Mouse (Mus musculus) lung, embryonic 16.5 days (tissue): ENCODE results near the gene Ppp2r3a. TPM values are rescaled to one million over a fixed set of nuclear protein-coding genes. Genes with fewer than 3 reads are reported as not detected.
A peak's percentile ranks its signal among the peaks of the same experiment; 100 is the strongest.

Experiments used
- ATAC-seq: fragments of 200-750 bp; cut with Nextera tagmentation; 2 replicates; pipeline ENCODE4 v1.8.0; 2017; ENCODE audit warnings: low read depth, mild to moderate bottlenecking, moderate library complexity
- H3K27ac ChIP-seq: fragments of 300-500 bp; sonication (generic); 2 replicates; pipeline ENCODE4 v1.5.1; 2014; ENCODE audit warnings: mild to moderate bottlenecking, control low read depth, low read length
- H3K27me3 ChIP-seq: fragments of 300-500 bp; sonication (generic); 2 replicates; pipeline ENCODE4 v1.6.1; 2014; ENCODE audit warnings: low read depth, low read length, mixed read lengths; ENCODE audit not compliant: control insufficient read depth, insufficient read depth
- H3K36me3 ChIP-seq: fragments of 300-500 bp; sonication (generic); 2 replicates; pipeline ENCODE4 v1.6.1; 2014; ENCODE audit warnings: low read length; ENCODE audit not compliant: control insufficient read depth, insufficient read depth
- H3K4me1 ChIP-seq: fragments of 300-500 bp; sonication (generic); replicated peaks from 2 replicates; pipeline ENCODE4 v1.6.1; 2014; ENCODE audit warnings: low read length, mixed read lengths; ENCODE audit not compliant: control insufficient read depth, insufficient read depth
- H3K4me2 ChIP-seq: fragments of 300-500 bp; sonication (generic); 2 replicates; pipeline ENCODE4 v1.6.1; 2014; ENCODE audit warnings: low read depth, low read length, control low read depth
- H3K4me3 ChIP-seq: fragments of 300-500 bp; sonication (generic); 2 replicates; pipeline ENCODE4 v1.5.1; 2014; ENCODE audit warnings: mild to moderate bottlenecking, low read length, control low read depth
- H3K9ac ChIP-seq: fragments of 300-500 bp; sonication (generic); 2 replicates; pipeline ENCODE4 v1.6.1; 2014; ENCODE audit warnings: low read length, control low read depth
- H3K9me3 ChIP-seq: fragments of 300-500 bp; sonication (generic); 2 replicates; pipeline ENCODE4 v1.6.1; 2016; ENCODE audit warnings: low read length; ENCODE audit not compliant: control insufficient read depth
- WGBS: fragments of 180-500 bp; shearing (Covaris S2); extraction: QIAGEN DNeasy Blood & Tissue Kit; methylation state at CpG from one replicate; pipeline ENCODE4 v1.1.7; 2014; 5-methylcytosine and 5-hydroxymethylcytosine counted together
- polyA plus RNA-seq: library from polyadenylated mRNA; unstranded; fragments of >200 nt; fragmentation: Nextera tagmentation; extraction: Ambion mirVana; gene quantifications from 2 replicates; pipeline ENCODE4 v1.2.1, GENCODE M21; 2015

The Ppp2r3a gene
- polyA plus RNA-seq, 1 experiment from 2014 or later: 11.3 TPM

DNA sequence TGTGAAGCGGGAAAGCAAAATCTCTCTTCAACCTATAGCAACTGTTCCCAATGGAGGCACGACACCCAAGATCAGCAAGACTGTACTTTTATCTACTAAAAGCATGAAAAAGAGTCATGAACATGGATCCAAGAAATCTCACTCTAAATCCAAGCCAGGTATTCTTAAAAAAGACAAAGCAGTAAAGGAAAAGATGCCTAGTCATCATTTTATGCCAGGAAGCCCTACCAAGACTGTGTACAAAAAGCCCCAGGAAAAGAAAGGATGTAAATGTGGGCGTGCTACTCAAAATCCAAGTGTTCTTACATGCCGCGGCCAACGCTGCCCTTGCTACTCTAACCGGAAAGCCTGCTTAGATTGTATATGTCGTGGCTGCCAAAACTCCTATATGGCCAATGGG, 150.0 kb downstream of the Ppp2r3a start:
- no peak overlapping the region for H3K27ac ChIP-seq
- WGBS: 86% methylated on average over 8 of the region's 8 CpGs
- H3K9ac ChIP-seq: no peak overlapping the region
- ATAC-seq: no peak
- peaks cover 10% of the 10 kb centered on the region for H3K4me1 ChIP-seq
- peaks cover 21% of the 10 kb centered on the region for H3K36me3 ChIP-seq
- H3K4me3 ChIP-seq: no peak overlapping the region
- H3K4me2 ChIP-seq: no peak overlapping the region
- H3K9me3 ChIP-seq: peaks cover 3% of the 10 kb centered on the region; the same call in 1 of the 2 replicates
- no peaks in the 10 kb centered on the region for H3K27me3 ChIP-seq

DNA sequence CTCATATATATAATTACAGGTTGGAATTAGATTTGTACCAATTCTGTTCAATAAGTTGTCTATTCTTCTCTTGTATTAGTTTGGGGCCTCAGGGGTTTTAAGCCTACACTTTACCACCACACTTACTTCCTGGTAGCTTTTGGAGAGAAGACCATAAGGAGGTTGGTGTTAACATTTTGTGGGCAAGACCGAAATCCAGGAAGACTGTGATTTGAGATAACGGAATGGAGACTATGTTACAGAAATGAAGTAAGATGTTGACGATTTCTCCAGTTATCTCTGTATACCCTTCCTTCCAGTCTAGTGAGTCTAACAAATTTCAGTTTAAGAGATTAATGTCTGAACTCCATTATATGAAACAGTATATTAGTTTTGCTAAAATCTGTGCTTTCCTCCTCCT, 151.4 kb downstream of the Ppp2r3a start:
- peaks cover 3% of the 10 kb centered on the region; the same call in 1 of the 2 replicates for H3K9me3 ChIP-seq
- H3K36me3 ChIP-seq: peaks cover 21% of the 10 kb centered on the region
- no peak overlapping the region for H3K4me2 ChIP-seq
- peaks cover 10% of the 10 kb centered on the region for H3K4me1 ChIP-seq
- H3K27me3 ChIP-seq: no peaks in the 10 kb centered on the region
- no peak overlapping the region for H3K4me3 ChIP-seq
- no peak overlapping the region for H3K9ac ChIP-seq
- no peak overlapping the region for H3K27ac ChIP-seq
- no peak for ATAC-seq
- 74% methylated on average over 3 of the region's 3 CpGs for WGBS

DNA sequence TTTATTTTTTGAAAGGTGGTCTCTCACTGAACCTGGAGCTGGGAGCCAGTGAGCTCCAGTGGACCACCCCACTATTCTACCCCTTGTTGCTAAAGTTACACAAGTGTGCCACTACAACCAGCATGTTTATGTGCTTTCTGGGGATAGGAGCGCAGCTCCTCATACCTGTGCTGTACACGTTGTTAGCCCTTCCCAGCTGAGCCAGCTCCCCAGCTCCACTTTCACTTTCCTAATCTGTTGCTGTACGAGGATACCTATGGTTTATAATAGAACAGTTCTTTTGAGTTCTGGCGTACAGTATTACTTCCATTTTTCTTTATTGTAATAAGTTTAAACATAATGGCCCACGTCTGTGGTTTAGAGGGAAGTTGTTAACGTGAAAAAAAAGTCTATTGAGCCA, 152.2 kb downstream of the Ppp2r3a start:
- Histone ChIP-seq H3K27ac (no peak overlapping the region), H3K27me3 (no peaks in the 10 kb centered on the region), H3K9me3 (peaks cover 3% of the 10 kb centered on the region; the same call in 1 of the 2 replicates), H3K36me3 (peaks cover 17% of the 10 kb centered on the region), H3K4me1 (peaks cover 10% of the 10 kb centered on the region), H3K4me3 (no peak overlapping the region), H3K4me2 (no peak overlapping the region), H3K9ac (no peak overlapping the region)
- 80% methylated on average over 6 of the region's 6 CpGs for WGBS
- no peak for ATAC-seq

DNA sequence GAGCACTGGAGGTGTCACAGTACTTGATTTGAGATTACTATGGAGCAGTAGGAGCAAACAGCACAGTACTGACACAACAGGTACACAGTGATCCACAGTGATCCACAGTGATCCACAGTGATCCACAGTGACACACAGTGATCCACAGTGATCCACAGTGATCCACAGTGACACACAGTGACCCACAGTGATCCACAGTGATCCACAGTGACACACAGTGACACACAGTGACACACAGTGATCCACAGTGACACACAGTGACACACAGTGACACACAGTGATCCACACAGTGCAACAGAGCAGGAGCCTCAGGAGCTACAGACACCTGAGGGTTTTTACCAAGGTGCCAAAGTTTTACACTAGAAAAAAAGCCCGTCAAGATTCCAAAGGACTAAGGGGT, 154.1 kb downstream of the Ppp2r3a start:
- no peaks in the 10 kb centered on the region for H3K27me3 ChIP-seq
- no peak for ATAC-seq
- no peak overlapping the region for H3K27ac ChIP-seq
- peaks cover 3% of the 10 kb centered on the region; the same call in 1 of the 2 replicates for H3K9me3 ChIP-seq
- WGBS: 73% methylated on average over 1 of the region's 1 CpGs
- no peak overlapping the region for H3K9ac ChIP-seq
- H3K4me2 ChIP-seq: no peak overlapping the region
- H3K4me3 ChIP-seq: no peak overlapping the region
- peaks cover 10% of the 10 kb centered on the region for H3K4me1 ChIP-seq
- H3K36me3 ChIP-seq: peaks cover 17% of the 10 kb centered on the region

DNA sequence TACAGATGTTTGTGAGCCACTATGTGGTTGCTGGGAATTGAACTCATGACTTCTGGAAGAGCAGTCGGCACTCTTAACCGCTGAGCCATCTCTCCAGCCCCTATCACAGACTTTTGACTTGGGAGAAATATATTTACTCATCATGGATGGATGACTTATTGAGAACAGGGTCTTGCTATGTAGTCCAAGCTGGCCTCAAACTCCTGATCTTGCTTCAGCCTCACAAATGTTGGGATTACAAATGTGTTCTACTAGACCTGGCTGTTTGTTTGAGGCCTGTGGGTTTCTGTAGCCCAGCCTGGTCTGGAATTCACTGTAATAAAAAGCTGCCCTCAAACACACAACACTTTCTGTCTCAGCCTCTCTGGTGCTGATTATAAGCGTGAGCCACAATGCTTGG, 155.1 kb downstream of the Ppp2r3a start:
- Histone ChIP-seq H3K9me3 (peaks cover 3% of the 10 kb centered on the region; the same call in 1 of the 2 replicates), H3K27ac (no peak overlapping the region), H3K36me3 (peaks cover 10% of the 10 kb centered on the region), H3K4me3 (no peak overlapping the region), H3K27me3 (no peaks in the 10 kb centered on the region), H3K4me2 (no peak overlapping the region), H3K9ac (no peak overlapping the region), H3K4me1 (peaks cover 7% of the 10 kb centered on the region)
- ATAC-seq: no peak
- WGBS: 99% methylated on average over 3 of the region's 3 CpGs

DNA sequence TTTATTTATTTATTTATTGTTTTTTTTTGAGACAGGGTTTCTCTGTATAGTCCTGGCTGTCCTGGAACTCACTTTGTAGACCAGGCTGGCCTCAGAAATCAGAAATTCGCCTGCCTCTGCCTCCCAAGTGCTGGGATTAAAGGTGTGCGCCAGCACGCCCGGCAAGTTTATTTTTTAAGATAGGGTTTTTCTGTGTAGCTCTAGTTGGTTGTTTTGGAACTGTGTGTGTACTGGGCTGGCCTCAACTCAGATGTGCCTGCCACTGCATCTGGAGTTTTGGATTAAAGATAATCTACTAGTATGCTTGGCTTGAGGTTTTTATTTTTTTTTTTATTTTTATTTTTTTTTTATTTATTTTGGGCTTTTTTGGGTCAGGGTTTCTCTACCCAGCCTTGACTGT, 156.2 kb downstream of the Ppp2r3a start:
- WGBS: 95% methylated on average over 4 of the region's 4 CpGs
- H3K9ac ChIP-seq: no peak overlapping the region
- no peak overlapping the region for H3K27ac ChIP-seq
- H3K4me1 ChIP-seq: peaks cover 7% of the 10 kb centered on the region
- 0 out of 2 replicates have a peak, but pooled peaks cover 3% of the 10 kb centered on the region for H3K36me3 ChIP-seq
- ATAC-seq: no peak
- H3K27me3 ChIP-seq: no peaks in the 10 kb centered on the region
- peaks cover 3% of the 10 kb centered on the region; the same call in 1 of the 2 replicates for H3K9me3 ChIP-seq
- no peak overlapping the region for H3K4me3 ChIP-seq
- H3K4me2 ChIP-seq: no peak overlapping the region

DNA sequence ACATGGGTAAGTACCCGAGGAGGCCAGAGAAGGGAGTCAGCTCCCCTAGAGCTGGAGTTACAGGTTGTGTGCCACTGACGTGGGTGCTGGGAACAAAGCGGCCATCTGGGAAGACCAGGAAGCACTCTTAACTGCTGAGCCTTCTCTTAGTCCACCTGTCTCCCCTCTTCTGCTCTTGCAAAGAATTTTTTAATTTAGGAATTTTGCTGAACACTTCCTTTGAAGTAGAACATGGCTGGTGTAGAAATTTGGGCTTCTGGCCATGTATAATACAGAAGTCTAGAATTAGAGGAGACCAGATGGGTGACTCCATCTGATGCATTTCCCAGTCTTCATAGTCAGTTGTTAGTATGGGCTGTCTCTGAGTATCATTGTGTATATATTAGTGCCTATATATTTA, 167.9 kb downstream of the Ppp2r3a start:
- Histone ChIP-seq H3K9ac (no peak overlapping the region), H3K27ac (no peak overlapping the region), H3K36me3 (no peaks in the 10 kb centered on the region), H3K4me2 (no peak overlapping the region), H3K4me3 (no peak overlapping the region), H3K27me3 (no peaks in the 10 kb centered on the region), H3K9me3 (no peaks in the 10 kb centered on the region), H3K4me1 (peaks cover 11% of the 10 kb centered on the region)
- no peak for ATAC-seq
- WGBS: 85% methylated on average over 3 of the region's 3 CpGs

DNA sequence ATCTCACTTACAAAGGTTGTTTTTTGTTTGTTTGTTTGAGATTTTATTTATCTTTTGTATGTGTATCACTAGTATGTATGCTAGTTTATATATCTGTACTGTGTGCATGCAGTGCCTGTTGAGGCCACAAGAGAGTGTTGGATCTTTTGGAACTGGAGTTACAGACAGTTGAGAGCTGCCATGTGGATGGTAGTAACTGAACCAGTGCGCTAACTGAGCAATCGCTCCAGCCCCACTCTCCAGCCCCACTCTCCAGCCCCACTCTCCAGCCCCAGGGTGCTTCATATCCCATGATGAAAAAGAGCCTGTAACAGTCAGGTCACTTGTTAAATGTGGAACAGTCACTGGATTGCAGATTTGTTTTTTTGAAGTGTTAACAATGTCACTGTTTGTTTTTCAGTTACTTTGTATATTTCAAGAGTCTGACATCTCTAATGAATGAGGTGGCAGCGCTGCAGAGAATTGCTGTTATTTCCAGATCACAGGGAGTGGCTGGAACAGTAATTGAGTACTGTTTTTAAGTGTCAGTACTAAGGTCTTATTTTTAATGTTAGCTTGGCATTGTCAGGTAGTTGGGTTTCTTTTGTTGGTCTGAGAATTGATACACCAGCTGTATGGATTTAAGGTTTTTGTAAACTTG, 171.4 kb downstream of the Ppp2r3a start:
- no peak overlapping the region; the same call in 1 of the 2 replicates for H3K4me2 ChIP-seq
- no peaks in the 10 kb centered on the region for H3K36me3 ChIP-seq
- ATAC-seq: peak; percentile 24; the same call in 1 of the 2 replicates
- WGBS: 35% methylated on average over 3 of the region's 3 CpGs
- H3K4me3 ChIP-seq: no peak overlapping the region
- H3K4me1 ChIP-seq: peaks cover 22% of the 10 kb centered on the region
- no peaks in the 10 kb centered on the region for H3K9me3 ChIP-seq
- H3K27me3 ChIP-seq: no peaks in the 10 kb centered on the region
- no peak overlapping the region for H3K9ac ChIP-seq
- no peak overlapping the region for H3K27ac ChIP-seq

DNA sequence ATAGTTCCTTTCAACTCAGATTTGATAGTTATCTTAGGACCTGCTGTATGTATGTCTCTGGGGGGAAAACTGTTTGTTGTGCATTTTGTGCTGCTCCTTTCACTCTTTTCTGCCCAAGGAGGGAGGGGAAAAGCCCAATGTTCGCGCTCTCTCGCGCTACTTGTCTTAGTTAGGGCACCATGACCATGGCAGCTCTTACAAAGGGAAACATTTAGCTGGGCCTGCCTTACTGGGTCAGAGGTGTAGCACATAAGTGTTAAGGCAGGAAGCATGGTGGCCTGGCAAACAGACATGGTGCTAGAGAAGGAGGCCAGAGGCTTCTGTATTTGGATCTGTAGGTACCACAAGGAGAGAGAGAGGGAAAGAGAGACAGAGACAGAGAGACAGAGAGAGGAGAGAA, 173.0 kb downstream of the Ppp2r3a start:
- no peaks in the 10 kb centered on the region for H3K36me3 ChIP-seq
- 67% methylated on average over 4 of the region's 4 CpGs for WGBS

More for the DNA sequence above, 173.0 kb downstream of the Ppp2r3a start:
- peak overlapping the region; percentile 12 for H3K4me3 ChIP-seq
- H3K27me3 ChIP-seq: no peaks in the 10 kb centered on the region
- peak overlapping the region; percentile 41 for H3K4me2 ChIP-seq
- H3K4me1 ChIP-seq: peaks cover 22% of the 10 kb centered on the region
- no peak for ATAC-seq
- H3K9me3 ChIP-seq: no peaks in the 10 kb centered on the region
- no peak overlapping the region for H3K27ac ChIP-seq
- H3K9ac ChIP-seq: no peak overlapping the region
